Mouse (Mus musculus): ENCODE measurements around the gene Cdc42se2. TPM values are rescaled to one million over a fixed set of nuclear protein-coding genes. Genes with fewer than 3 reads are reported as not detected.

The Cdc42se2 gene
- polyA plus RNA-seq, 1 experiment: 127 TPM

- Histone ChIP-seq H3K4me3 (ENCODE audit: control insufficient read depth, insufficient read depth, low read length) (no peak overlapping the region), H3K27ac (ENCODE audit: control insufficient read depth, insufficient read depth, low read length) (no peak overlapping the region), H3K27me3 (ENCODE audit: control insufficient read depth, insufficient read depth, low read length) (no peaks in the 10 kb centered on the region), H3K36me3 (ENCODE audit: control insufficient read depth, insufficient read depth, low read length) (no peaks in the 10 kb centered on the region), H3K4me1 (replicated peaks; ENCODE audit: control insufficient read depth, insufficient read depth, low read length) (0 out of 2 replicates have a peak, but pooled peaks cover 6% of the 10 kb centered on the region)
- 21% methylated on average over 3 of the region's 3 CpGs for WGBS
- TF ChIP-seq POLR2A (IDR thresholded peaks at IDR 0.05; ENCODE audit: control insufficient read depth, extremely low read depth, insufficient read depth, low read length, poor library complexity): no peak
- TF ChIP-seq CTCF (IDR thresholded peaks at IDR 0.05; ENCODE audit: borderline replicate concordance, control insufficient read depth, extremely low read depth, insufficient read depth, low read length, poor library complexity): no peak
- DNase-seq: no peak
These were observed 23.6 kb upstream of the Cdc42se2 start for GRCm38 (mm10) chr11:54811054-54811453.

DNA sequence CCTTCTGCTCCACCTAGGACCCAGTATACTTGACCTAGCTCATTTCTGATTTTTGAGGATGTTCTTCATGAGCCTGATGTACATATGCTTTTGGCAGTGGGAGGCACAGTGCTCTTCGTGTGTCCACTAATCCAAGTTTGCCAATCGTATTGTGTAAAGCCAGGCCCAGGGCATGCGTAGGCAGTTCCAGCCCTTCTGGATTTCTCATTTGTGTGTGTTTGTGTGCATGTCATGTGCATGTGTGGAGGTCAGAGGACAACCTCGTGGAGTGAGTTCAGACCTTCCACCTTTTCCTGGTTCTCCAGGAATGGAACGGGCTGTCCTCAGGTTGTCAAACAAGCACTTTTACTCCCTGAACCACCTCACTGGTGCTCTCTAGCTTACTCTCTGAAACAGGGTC, 22.1 kb upstream of the Cdc42se2 start:
- Histone ChIP-seq H3K4me3 (ENCODE audit: control insufficient read depth, insufficient read depth, low read length) (no peak overlapping the region), H3K4me1 (replicated peaks; ENCODE audit: control insufficient read depth, insufficient read depth, low read length) (0 out of 2 replicates have a peak, but pooled peaks cover 8% of the 10 kb centered on the region), H3K27me3 (ENCODE audit: control insufficient read depth, insufficient read depth, low read length) (no peaks in the 10 kb centered on the region), H3K36me3 (ENCODE audit: control insufficient read depth, insufficient read depth, low read length) (no peaks in the 10 kb centered on the region), H3K27ac (ENCODE audit: control insufficient read depth, insufficient read depth, low read length) (no peak overlapping the region)
- 96% methylated on average over 5 of the region's 5 CpGs for WGBS
- TF ChIP-seq CTCF (IDR thresholded peaks at IDR 0.05; ENCODE audit: borderline replicate concordance, control insufficient read depth, extremely low read depth, insufficient read depth, low read length, poor library complexity) (no peak), POLR2A (IDR thresholded peaks at IDR 0.05; ENCODE audit: control insufficient read depth, extremely low read depth, insufficient read depth, low read length, poor library complexity) (no peak)
- no peak for DNase-seq

GRCm38 (mm10) chr11:54808177-54808576, 20.7 kb upstream of the Cdc42se2 start:
- H3K4me1 ChIP-seq (replicated peaks; ENCODE audit: control insufficient read depth, insufficient read depth, low read length): peaks cover 6% of the 10 kb centered on the region; the same call in 1 of the 2 replicates
- H3K4me3 ChIP-seq (ENCODE audit: control insufficient read depth, insufficient read depth, low read length): no peak overlapping the region
- H3K36me3 ChIP-seq (ENCODE audit: control insufficient read depth, insufficient read depth, low read length): no peaks in the 10 kb centered on the region
- no peak for DNase-seq
- 19% methylated on average over 4 of the region's 4 CpGs for WGBS
- TF ChIP-seq POLR2A (IDR thresholded peaks at IDR 0.05; ENCODE audit: control insufficient read depth, extremely low read depth, insufficient read depth, low read length, poor library complexity): no peak
- no peak for TF ChIP-seq CTCF (IDR thresholded peaks at IDR 0.05; ENCODE audit: borderline replicate concordance, control insufficient read depth, extremely low read depth, insufficient read depth, low read length, poor library complexity)
- no peak overlapping the region for H3K27ac ChIP-seq (ENCODE audit: control insufficient read depth, insufficient read depth, low read length)
- no peaks in the 10 kb centered on the region for H3K27me3 ChIP-seq (ENCODE audit: control insufficient read depth, insufficient read depth, low read length)

- 19% methylated on average over 9 of the region's 9 CpGs for WGBS
- H3K27me3 ChIP-seq (ENCODE audit: control insufficient read depth, insufficient read depth, low read length): no peaks in the 10 kb centered on the region
- peaks cover 8% of the 10 kb centered on the region for H3K4me1 ChIP-seq (replicated peaks; ENCODE audit: control insufficient read depth, insufficient read depth, low read length)
- H3K27ac ChIP-seq (ENCODE audit: control insufficient read depth, insufficient read depth, low read length): 0 out of 2 replicates have a peak overlapping the region, but pooled peaks have one; percentile 20
- TF ChIP-seq POLR2A (IDR thresholded peaks at IDR 0.05; ENCODE audit: control insufficient read depth, extremely low read depth, insufficient read depth, low read length, poor library complexity) (no peak), CTCF (IDR thresholded peaks at IDR 0.05; ENCODE audit: borderline replicate concordance, control insufficient read depth, extremely low read depth, insufficient read depth, low read length, poor library complexity) (no peak)
- no peaks in the 10 kb centered on the region for H3K36me3 ChIP-seq (ENCODE audit: control insufficient read depth, insufficient read depth, low read length)
- DNase-seq: no peak
- H3K4me3 ChIP-seq (ENCODE audit: control insufficient read depth, insufficient read depth, low read length): no peak overlapping the region
These were observed 20.2 kb upstream of the Cdc42se2 start for GRCm38 (mm10) chr11:54807669-54808068.

DNA sequence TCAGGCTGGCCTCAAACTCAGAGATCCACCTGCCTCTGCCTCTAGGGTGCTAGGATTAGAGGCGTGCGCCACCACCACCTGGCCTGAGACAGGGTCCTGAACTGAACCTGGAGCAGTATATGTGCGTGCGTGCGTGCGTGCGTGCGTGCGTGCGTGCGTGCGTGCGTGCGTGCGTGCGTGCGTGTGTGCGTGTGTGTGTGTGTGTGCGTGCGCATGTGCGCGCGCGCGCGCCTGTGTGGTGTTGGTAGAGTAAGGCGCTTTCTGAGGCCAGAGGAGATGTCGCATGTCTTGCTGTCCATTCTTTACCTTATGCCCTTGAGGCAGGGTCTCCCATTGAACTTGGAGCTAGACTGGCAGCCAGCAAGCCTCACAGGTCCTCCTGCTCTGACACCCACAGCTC, 19.4 kb upstream of the Cdc42se2 start:
- TF ChIP-seq CTCF (IDR thresholded peaks at IDR 0.05; ENCODE audit: borderline replicate concordance, control insufficient read depth, extremely low read depth, insufficient read depth, low read length, poor library complexity) (no peak), POLR2A (IDR thresholded peaks at IDR 0.05; ENCODE audit: control insufficient read depth, extremely low read depth, insufficient read depth, low read length, poor library complexity) (no peak)
- no peak for DNase-seq
- peaks cover 10% of the 10 kb centered on the region for H3K4me1 ChIP-seq (replicated peaks; ENCODE audit: control insufficient read depth, insufficient read depth, low read length)
- no peak overlapping the region for H3K4me3 ChIP-seq (ENCODE audit: control insufficient read depth, insufficient read depth, low read length)
- no peaks in the 10 kb centered on the region for H3K27me3 ChIP-seq (ENCODE audit: control insufficient read depth, insufficient read depth, low read length)
- H3K36me3 ChIP-seq (ENCODE audit: control insufficient read depth, insufficient read depth, low read length): no peaks in the 10 kb centered on the region
- H3K27ac ChIP-seq (ENCODE audit: control insufficient read depth, insufficient read depth, low read length): no peak overlapping the region; the same call in 1 of the 2 replicates
- 98% methylated on average over 28 of the region's 28 CpGs for WGBS

DNA sequence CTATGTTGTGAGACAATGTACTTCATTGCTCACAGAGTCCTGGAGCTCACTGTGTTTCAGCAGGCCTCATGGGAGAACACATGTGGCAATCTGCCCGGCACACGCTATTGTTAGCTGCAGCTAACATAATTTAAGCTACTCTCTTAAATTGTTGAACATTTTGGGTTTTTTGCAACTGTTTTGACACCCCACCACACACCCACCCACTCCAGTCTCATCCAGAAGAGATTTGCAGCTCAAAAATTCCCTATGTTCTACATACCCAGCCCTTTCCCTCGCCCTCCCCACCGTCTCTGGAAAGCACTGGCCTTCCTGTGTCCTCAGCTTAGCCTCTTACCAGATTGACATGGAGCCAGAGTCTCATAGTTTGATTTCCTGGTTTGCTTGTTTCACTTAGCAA, 17.7 kb upstream of the Cdc42se2 start:
- H3K27ac ChIP-seq (ENCODE audit: control insufficient read depth, insufficient read depth, low read length): no peak overlapping the region
- no peak overlapping the region for H3K4me3 ChIP-seq (ENCODE audit: control insufficient read depth, insufficient read depth, low read length)
- TF ChIP-seq CTCF (IDR thresholded peaks at IDR 0.05; ENCODE audit: borderline replicate concordance, control insufficient read depth, extremely low read depth, insufficient read depth, low read length, poor library complexity) (no peak), POLR2A (IDR thresholded peaks at IDR 0.05; ENCODE audit: control insufficient read depth, extremely low read depth, insufficient read depth, low read length, poor library complexity) (no peak)
- WGBS: 94% methylated on average over 4 of the region's 4 CpGs
- no peaks in the 10 kb centered on the region for H3K27me3 ChIP-seq (ENCODE audit: control insufficient read depth, insufficient read depth, low read length)
- DNase-seq: no peak
- peaks cover 19% of the 10 kb centered on the region for H3K4me1 ChIP-seq (replicated peaks; ENCODE audit: control insufficient read depth, insufficient read depth, low read length)
- H3K36me3 ChIP-seq (ENCODE audit: control insufficient read depth, insufficient read depth, low read length): no peaks in the 10 kb centered on the region

DNA sequence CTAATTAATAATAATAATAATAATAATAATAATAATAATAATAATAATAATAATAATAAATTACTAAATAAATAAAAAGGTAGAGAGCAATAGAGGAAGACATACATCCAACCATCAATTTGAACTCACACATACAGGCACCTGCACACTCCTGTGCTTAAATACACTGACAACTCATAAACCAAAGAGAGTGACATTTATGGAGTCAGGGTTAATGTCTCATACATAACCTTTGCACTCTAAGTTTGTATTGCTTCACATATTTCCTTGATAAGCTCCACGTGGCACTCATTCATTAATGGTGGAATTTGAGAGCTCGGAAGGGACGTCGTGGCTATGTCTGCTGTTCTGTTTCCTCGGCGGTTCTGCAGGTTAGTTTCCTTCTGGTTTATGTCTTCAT, 15.1 kb upstream of the Cdc42se2 start:
- Histone ChIP-seq H3K4me3 (ENCODE audit: control insufficient read depth, insufficient read depth, low read length) (no peak overlapping the region), H3K27ac (ENCODE audit: control insufficient read depth, insufficient read depth, low read length) (peak overlapping the region; percentile 60; the same call in 1 of the 2 replicates), H3K4me1 (replicated peaks; ENCODE audit: control insufficient read depth, insufficient read depth, low read length) (peaks cover 18% of the 10 kb centered on the region), H3K27me3 (ENCODE audit: control insufficient read depth, insufficient read depth, low read length) (no peaks in the 10 kb centered on the region), H3K36me3 (ENCODE audit: control insufficient read depth, insufficient read depth, low read length) (no peaks in the 10 kb centered on the region)
- no peak for TF ChIP-seq POLR2A (IDR thresholded peaks at IDR 0.05; ENCODE audit: control insufficient read depth, extremely low read depth, insufficient read depth, low read length, poor library complexity)
- TF ChIP-seq CTCF (IDR thresholded peaks at IDR 0.05; ENCODE audit: borderline replicate concordance, control insufficient read depth, extremely low read depth, insufficient read depth, low read length, poor library complexity): no peak
- WGBS: 66% methylated on average over 6 of the region's 6 CpGs
- DNase-seq: no peak

Measured in thymus, adult 2 months (tissue).